Mouse (Mus musculus) cerebellum, adult 2 months (tissue): ENCODE data around the gene Hrh1.

Experiments used
- CTCF ChIP-seq: fragments of 200-500 bp; IDR thresholded peaks from 2 replicates; pipeline ENCODE4 v1.5.1; 2011; ENCODE audit warnings: low read depth, mild to moderate bottlenecking, control low read depth, low read length, moderate library complexity, borderline replicate concordance; ENCODE audit not compliant: insufficient read depth
- POLR2A ChIP-seq: fragments of 200-500 bp; IDR thresholded peaks from 2 replicates; pipeline ENCODE4 v1.6.1; 2011; ENCODE audit warnings: low read length, control low read depth, borderline replicate concordance; ENCODE audit not compliant: insufficient read depth

DNA sequence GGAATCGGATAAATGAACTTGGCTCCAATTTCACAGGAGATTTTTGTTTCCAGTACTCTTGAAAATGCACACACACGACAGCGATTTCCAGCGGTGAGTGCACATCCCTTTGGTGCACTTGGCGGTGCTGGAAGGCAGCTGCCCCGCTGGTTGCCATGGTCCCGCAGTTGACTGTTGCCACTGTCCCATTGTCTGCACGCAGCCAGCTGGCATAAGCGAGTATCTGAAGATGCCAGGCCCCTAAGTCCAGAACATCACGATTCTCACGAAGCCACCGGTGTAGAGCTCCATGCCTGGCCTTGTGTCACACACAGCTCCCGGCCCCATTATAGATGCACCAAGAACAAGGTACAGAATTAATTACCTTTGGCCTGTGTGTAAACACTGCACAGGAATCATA, 29.9 kb downstream of the Hrh1 start:
- TF ChIP-seq CTCF (no peak), POLR2A (no peak)
